Mouse (Mus musculus) left cerebral cortex, postnatal 4 days (tissue): ENCODE measurements around the gene Wdr60. TPM values are rescaled to one million over a fixed set of nuclear protein-coding genes. Genes with fewer than 3 reads are reported as not detected.

ENCODE experiments used
- DNase-seq: peaks from one replicate; pipeline ENCODE4 v3.0.0-alpha.2; 2022
- intact Hi-C: fragments of 180-260 bp; cut with DNase I; formaldehyde crosslinking; loops from one replicate; pipeline ENCODE4 v1.15.1; 2025
- microRNA-seq: library from miRNA; unstranded; fragments of <30 nt; microRNA quantifications from one replicate; pipeline ENCODE4 v1.2.0, GENCODE M21; 2022
- total RNA-seq, 2 experiments: library from RNA; stranded (reverse); gene quantifications; 2 replicates each; pipeline ENCODE4 v1.2.3; 2021

The Wdr60 gene
- total RNA-seq, 2 experiments from 2014 or later, result 16.6 to 19.4 TPM

DNA sequence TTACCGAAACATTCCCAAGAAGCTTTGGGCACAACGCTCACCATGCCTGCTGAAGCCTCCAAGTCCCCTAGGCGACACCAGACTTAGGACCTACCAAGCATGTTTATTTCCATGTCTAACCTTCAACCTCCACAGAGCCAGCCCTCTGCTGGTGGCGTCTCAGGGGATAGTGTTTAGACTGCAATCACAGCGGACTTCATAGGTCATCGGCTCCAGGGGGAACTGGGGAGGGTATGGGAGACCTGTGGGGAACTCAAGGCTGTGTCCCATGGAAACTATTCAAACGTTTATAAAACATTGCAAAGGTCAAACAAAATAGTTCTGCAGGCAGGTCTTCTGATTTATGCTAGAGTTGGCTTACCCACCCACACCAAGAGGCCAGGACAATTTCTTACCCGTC, 66.6 kb downstream of the Wdr60 start:
- intact Hi-C loops, result no loop called here
- DNase-seq, result no peak

DNA sequence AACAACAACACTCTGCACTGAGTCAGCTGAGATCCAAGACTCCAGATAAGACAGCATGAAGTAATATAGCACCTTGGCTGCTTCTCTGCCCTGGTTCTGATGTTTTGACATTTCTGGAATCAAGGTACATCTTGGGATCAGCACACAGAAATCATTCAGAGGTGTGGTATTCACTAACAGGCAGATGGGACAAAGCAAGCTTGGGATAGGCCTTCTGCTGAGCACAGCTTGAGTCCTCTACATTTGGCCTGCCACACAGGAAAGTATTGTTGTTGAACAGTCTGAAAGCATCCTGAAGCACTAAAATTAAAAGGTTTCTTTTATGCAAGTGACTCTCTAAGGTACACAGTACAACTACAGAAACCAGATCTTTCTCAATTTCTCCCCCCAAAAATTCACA, 68.2 kb downstream of the Wdr60 start:
- no peak for DNase-seq
- intact Hi-C loops, result no loop called here

GRCm38 (mm10) chr12:116193952-116194351, 68.9 kb downstream of the Wdr60 start:
- intact Hi-C loops, result no loop called here
- DNase-seq, result no peak

DNA sequence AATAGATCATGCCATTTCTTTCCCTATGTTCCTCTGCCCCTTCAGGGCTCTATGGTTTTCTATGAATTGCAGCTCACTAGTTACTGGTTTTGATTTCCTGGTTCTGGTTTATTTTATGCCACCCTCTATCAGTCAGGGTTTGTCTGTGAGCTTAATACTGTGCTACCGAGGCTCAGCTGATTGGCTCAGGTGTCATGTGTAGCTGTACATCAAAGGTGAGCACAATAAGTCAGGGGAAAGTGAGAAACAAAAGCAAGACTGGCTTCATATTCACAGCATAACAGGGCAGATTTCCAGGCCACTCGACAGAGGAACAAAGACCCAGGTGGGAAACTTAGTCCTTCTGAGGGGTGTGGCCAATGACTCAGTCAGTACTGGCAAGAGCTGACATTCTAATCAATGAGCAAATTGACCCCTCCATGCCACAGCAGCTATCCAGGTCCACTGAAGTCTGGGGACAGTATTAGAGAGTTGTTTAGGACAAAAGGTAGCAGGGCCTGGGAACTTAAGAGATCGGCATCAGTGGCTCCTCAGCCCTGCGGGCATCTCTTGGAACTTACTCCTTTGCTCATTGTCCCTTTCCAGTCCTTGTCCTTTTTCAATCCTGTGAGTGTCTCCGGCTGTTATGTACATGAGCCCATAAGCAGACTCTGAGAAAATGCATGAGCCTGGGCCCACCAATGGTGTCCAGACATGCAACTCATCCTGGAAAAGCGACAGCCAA, 79.4 kb downstream of the Wdr60 start:
- intact Hi-C loops, result no loop called here
- no peak for DNase-seq

DNA sequence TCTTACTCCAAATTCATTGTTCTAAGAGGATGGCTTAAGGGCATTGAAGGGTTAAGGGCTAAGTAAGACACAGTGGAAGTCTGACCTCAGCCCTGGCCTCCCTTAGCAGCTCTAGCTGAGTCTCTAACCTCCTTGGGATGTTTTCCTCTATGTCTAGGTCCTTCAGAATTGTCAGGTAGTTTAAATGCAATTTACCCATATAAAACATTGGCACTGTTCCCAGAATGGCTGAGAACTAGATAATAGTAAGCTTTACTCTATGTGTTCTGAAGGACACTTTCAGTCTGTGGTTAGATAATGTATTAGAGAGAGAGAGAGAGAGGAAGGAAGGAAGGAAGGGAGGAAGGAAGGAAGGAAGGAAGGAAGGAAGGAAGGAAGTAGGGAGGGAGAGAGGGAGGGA, 80.4 kb downstream of the Wdr60 start:
- no peak for DNase-seq
- intact Hi-C loops, result no loop called here

DNA sequence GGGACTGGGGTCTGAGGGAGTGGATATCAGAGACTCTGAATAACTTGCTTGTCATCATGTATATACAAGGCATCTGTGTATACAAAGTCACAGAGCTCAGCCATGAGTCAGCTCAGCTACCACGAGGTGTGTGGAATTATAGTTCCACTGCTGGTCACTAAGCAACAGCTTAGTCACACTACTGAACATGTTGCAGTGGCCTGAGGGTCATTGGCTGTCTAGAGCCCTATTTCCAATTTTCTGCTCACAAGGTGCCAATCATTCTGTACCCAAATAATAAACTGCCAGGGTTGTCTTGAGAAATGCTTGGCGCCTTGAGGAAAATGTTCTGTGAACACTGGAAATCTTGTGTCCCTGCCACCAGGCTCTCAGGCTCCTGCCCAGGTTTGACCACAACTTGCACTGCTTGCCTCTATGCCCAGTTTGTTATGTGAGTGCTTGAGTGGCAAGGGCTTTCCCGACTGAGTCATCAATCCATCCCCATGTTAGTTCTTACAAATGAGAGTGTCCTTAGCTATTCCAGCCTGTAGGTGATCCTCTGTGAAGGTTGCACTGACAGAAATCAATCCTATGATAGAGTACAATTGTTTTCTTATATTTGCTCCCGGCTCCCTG, 81.3 kb downstream of the Wdr60 start:
- DNase-seq, result no peak
- intact Hi-C loops, result no loop called here

- intact Hi-C loops, result no loop called here
- no peak for DNase-seq
Observed at GRCm38 (mm10) chr12:116176930-116177329, 85.9 kb downstream of the Wdr60 start.

- intact Hi-C loops, result no loop called here
- DNase-seq, result no peak
Observed at GRCm38 (mm10) chr12:116169666-116170065, 93.2 kb downstream of the Wdr60 start.

- intact Hi-C loops, result no loop called here
- no peak for DNase-seq
Observed at GRCm38 (mm10) chr12:116165368-116165767, 97.5 kb downstream of the Wdr60 start.

GRCm38 (mm10) chr12:116159695-116160094, 103.1 kb downstream of the Wdr60 start:
- intact Hi-C loops, result no loop called here
- no peak for DNase-seq

DNA sequence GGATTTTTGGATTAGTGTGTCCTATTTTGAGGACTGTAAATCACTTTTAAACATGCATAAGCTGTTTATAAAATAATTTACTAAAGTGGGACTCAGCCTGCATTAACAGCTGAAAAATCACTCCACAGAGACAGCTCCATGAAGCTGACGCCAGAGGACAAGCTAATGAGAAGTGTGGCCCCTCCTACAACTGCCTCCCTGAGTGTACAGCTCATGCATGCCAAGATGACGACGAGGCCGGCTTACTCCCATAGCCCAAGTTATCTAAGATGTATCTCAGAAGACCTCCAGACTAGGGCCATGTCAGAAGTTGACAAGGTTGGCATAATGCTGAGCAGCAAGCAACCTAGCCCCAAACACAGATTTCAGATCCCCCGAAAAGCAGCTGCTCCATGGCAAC, 103.6 kb downstream of the Wdr60 start:
- intact Hi-C loops, result no loop called here
- no peak for DNase-seq

DNA sequence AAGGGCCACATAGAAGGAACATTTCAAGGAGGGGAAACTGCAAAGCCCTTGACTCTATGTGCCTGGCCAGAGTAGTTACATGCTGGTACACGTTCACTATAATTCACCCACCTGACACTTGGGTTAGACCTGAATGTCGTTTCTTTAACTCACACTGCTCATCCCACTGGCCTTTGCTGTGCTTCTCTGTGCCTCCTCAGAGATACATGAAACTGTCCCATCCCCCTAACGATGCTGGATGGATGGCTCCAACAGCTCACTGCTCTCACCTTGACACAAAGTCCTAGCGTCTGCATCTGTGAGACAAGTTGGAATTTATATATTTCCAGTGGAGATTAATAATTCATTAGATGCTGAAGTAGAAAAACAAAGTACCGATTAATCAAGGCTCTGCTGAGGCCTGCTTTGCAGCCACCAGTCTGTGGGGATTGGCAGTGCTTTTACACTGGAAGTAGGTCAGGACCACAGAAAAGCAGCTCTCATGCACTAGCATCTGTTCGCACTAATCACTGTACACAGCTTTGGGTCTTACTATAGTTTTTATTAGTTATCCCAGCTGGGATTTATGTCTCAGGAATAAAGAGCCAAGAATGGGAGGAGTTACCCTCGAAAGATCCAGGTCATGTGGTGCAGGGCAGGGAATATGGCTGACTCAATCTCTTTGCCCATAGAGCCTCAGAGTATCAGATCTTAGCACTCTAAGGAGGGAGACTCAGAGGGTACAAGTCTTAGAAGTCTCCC, 105.9 kb downstream of the Wdr60 start:
- DNase-seq, result no peak

More for the DNA sequence above, 105.9 kb downstream of the Wdr60 start:
- intact Hi-C loops, result no loop called here

Small RNA genes within 50 kb of the gene (microRNA-seq; reads per million reads assigned to microRNA genes)
- gene Gm23190, result not detected

Other genes starting within 250 kb of the Wdr60 start
- gene Zfp386, start 215.3 kb downstream of the Wdr60 start, total RNA-seq, result 10 to 100 TPM; 44.9 to 47.7 TPM
- gene Vipr2, start 185.3 kb downstream of the Wdr60 start, total RNA-seq, result 1 to 10 TPM; 2.3 to 2.8 TPM
- not detected for gene Gm11027, start 12.4 kb upstream of the Wdr60 start, total RNA-seq
- gene Esyt2, start 18.2 kb upstream of the Wdr60 start, total RNA-seq, result 10 to 100 TPM; 52.5 to 72.2 TPM
- 10 to 100 TPM in 1 of 2 experiments, 1 to 10 TPM in 1; 9.9 to 12.1 TPM for gene Ncapg2, start 142.4 kb upstream of the Wdr60 start, total RNA-seq
- gene Ptprn2, start 222.7 kb upstream of the Wdr60 start, total RNA-seq, result 100 to 1,000 TPM; 172 to 180 TPM